Mouse (Mus musculus) gastrocnemius, postnatal 4 days (tissue): ENCODE data around the gene Acsl1. TPM values are rescaled to one million over a fixed set of nuclear protein-coding genes. Genes with fewer than 3 reads are reported as not detected.
"Not testable (repeated sequence)": the region's sequence is repeated elsewhere in the genome, so short reads cannot be mapped to it uniquely, and the experiment has no call there.

Source experiments
- DNase-seq, 2 experiments: peaks; one replicate each; pipeline ENCODE4 v3.0.0; 2021 to 2022; ENCODE audit warnings: low spot score in 2 of 2, mixed read lengths in 2 of 2
- total RNA-seq, 2 experiments: library from RNA; stranded (reverse); gene quantifications; 2 replicates each; pipeline ENCODE4 v1.2.3; 2021

The Acsl1 gene
- total RNA-seq, 2 experiments from 2014 or later, result 222 to 253 TPM

- peak; percentile 99 to 100 for DNase-seq
Measured at GRCm38 (mm10) chr8:46551615-46552440, 81.0 kb downstream of the Acsl1 start, which contains the start of gene Cenpu. Cenpu (plus strand) TSS chr8:46552028.

DNA sequence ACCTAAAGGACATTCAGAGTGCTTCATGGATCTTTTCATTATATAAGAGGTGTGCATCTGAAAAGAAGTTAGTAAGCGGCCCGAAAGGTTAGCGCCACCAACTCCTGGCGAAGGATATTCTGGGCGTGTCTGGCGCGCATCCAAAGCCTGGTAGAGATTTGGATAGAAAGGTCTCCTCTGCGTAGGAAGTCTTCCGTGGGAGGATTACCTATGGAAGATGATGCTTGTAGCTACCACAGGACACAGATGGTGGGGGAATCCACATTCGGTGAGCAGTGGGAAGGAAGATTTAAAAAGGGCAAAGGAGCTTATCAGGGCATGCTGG lies 81.6 kb downstream of the Acsl1 start:
- no peak for DNase-seq

DNA sequence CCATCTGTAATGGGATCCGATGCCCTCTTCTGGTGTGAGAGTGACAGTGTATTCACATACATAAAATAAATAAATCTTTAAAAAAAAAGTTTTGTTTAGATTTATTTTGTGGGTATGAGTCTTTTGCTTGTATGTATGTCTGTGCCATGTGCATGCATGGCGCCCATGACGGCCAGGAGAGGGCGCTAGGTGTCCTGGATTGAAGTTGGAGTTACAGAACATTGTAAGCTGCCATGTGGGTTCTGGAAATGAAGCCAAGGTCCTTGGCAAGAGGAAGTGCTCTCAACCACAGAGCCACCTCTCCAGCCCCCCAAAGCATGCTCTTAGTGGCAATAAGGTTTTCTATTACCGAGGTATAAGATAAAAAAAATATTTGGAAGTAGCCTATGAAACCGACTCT lies 88.6 kb downstream of the Acsl1 start:
- peak in 1 of 2 experiments; percentile 41 for DNase-seq

- DNase-seq, result no peak
Measured at GRCm38 (mm10) chr8:46562333-46562732, 91.5 kb downstream of the Acsl1 start.

GRCm38 (mm10) chr8:46566914-46567529 lies 96.2 kb downstream of the Acsl1 start:
- DNase-seq, result no peak

- DNase-seq, result no peak
Measured at GRCm38 (mm10) chr8:46567946-46568345, 97.1 kb downstream of the Acsl1 start.

DNA sequence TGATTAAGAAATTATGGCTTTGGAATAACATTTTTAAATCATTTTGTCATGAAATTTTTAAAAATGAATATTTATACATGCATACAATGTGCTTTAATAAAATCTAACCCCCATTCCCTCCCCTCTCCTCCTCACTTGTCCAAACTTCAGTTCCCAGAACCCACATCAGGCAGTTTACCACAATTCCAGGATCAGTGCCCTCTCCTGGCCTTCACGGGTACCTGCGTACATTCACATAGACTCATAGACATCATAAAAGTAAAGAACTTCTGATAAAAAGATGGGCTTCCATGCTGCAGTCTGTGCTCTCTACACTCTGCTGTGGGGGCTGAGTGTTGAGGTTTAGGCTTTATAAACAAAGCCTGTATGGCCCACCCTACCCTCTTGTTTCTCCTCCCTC lies 98.1 kb downstream of the Acsl1 start:
- no peak for DNase-seq

GRCm38 (mm10) chr8:46569659-46570441 lies 99.0 kb downstream of the Acsl1 start:
- DNase-seq, result no peak

GRCm38 (mm10) chr8:46570673-46571072 lies 99.8 kb downstream of the Acsl1 start:
- no peak for DNase-seq

- DNase-seq, result no peak
Measured at GRCm38 (mm10) chr8:46573446-46573845, 102.6 kb downstream of the Acsl1 start.

DNA sequence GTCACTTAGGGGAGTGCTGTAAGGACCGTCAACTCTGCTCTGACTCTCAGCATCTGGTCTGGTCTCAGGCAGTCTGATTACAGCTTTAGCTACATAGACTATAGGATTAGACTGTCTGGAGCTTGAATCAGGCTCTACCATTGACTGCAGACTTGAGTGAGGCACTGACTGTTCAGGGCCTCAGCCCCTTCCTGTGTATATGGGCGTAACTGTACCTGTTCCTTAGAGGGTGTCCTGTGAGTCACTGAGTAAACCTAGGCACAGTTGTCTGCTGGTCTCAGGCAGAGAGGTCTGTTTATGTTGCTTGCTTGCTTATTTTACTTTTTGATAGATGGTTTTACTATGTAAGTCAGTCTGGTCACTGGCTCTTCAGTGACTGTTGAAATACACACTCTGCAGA lies 103.1 kb downstream of the Acsl1 start:
- no peak for DNase-seq

DNA sequence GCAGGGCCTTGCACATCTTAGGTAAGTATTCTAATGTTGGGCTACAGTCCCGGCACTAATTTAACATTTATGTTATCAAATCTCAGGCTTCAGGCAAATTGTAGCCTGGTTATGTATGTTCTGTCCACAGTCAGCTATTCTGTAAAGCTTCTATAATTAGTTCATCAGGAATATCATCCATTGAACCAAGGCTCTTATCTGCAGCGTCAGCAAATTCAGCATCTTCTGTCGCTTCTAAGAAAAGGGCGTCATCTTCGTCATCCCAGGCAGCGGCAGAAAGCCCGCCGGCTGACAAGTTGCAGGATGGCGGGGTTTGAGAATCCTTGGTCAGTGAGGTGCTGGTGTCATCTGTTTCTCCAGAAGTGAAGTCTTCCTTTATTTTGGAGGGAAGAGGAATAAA lies 108.0 kb downstream of the Acsl1 start:
- DNase-seq, result no peak

DNA sequence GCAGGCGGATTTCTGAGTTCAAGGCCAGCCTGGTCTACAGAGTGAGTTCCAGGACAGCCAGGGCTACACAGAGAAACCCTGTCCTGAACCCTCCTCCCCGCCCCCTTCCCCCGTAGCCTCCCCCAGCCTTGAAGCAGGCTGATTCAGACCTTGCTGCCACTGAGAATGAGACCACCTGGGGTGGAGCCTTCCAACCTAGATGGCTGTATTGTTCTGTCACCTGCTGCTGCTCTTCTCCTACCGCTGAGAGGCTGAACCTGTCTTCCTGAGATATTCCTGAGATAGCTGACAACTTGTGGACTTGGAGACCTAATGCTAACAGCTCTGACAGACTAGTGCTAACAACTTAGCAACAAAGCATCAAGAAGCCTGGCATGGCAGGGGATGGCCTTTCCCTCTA lies 113.5 kb downstream of the Acsl1 start:
- DNase-seq, result not testable (repeated sequence)

GRCm38 (mm10) chr8:46585576-46585975 lies 114.7 kb downstream of the Acsl1 start:
- no peak for DNase-seq

Other genes with a start within 250 kb of the Acsl1 start
- gene Helt, start 176.4 kb upstream of the Acsl1 start, total RNA-seq, result not detected
- 1 to 10 TPM; 4.4 to 4.8 TPM for gene Cenpu, start 81.0 kb downstream of the Acsl1 start, total RNA-seq
- gene Primpol, start 146.2 kb downstream of the Acsl1 start, total RNA-seq, result 1 to 10 TPM; 6.2 to 7.5 TPM
- 10 to 100 TPM; 29.9 to 31.7 TPM for gene Casp3, start 146.3 kb downstream of the Acsl1 start, total RNA-seq